Mouse (Mus musculus): ENCODE measurements at regions not wholly inside any gene's neighbourhood (a gene's known extent, or its start where the extent isn't known, plus 50 kb on each side); places are given as distances from the start of the nearest gene placed in this dataset.
A peak's percentile ranks its signal among the peaks of the same experiment; 100 is the strongest.

DNA sequence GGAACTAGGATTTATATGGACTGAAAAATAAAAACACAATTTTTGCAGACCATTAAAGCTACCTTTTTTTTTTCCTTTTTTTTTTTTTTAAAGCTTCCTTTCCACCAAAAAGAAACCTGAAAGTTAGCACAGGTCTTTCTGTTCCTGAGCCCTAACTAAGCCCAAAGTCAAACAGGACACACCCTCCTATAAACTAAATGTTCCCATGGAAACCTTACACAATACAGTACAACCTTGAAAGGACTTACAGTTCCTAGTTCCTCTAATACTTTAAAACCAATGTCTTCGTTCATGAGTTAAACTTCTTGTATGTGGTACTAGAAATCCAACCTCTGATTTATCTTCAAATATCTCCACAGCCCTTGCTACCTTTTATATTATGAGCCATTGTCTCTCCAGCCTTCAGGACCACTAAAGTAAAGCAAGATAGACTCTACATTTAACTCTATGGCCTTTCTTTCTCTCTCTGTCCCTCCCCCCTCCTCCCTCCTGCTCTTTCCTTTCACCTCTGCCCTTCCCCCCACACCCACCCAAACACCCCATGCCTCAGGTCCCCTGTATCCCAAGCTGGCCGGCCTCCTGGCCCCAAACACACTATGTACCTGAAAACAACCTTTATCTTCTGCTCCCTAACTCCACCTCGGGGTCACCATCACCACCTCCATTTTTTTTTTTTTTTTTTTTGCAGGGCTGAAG lies 103.4 kb upstream of the Jade1 start:
- DNase-seq (ENCODE audit: low spot score) (no peak), ATAC-seq (ENCODE audit: extremely low read depth, insufficient number of reproducible peaks, low FRiP score, poor library complexity, severe bottlenecking) (no peak)
- peaks cover 11% of the 10 kb centered on the region for H3K27me3 ChIP-seq (ENCODE audit: insufficient read depth, low read length)
- H3K4me3 ChIP-seq (ENCODE audit: low read depth, low read length): no peak overlapping the region
- no peak for TF ChIP-seq GATA1 (IDR thresholded peaks at IDR 0.05; ENCODE audit: borderline replicate concordance, low read length)
- no peak for TF ChIP-seq TAL1 (conservative IDR thresholded peaks at IDR 0.05; ENCODE audit: low read depth, low read length)
- TF ChIP-seq CTCF (IDR thresholded peaks at IDR 0.05; ENCODE audit: low read depth, low read length): no peak
- no peak for TF ChIP-seq POLR2AphosphoS5 (IDR thresholded peaks at IDR 0.05; ENCODE audit: insufficient replicate concordance, low read depth, low read length)
- no peak for TF ChIP-seq GATA2 (IDR thresholded peaks at IDR 0.05; ENCODE audit: borderline replicate concordance, low read depth, low read length)
- no peaks in the 10 kb centered on the region for H3K36me3 ChIP-seq (replicated peaks)
- peaks cover 4% of the 10 kb centered on the region; the same call in 1 of the 2 replicates for H3K9me3 ChIP-seq (replicated peaks)
- peaks cover 11% of the 10 kb centered on the region for H3K4me1 ChIP-seq (ENCODE audit: insufficient read depth, low read depth, low read length)

DNA sequence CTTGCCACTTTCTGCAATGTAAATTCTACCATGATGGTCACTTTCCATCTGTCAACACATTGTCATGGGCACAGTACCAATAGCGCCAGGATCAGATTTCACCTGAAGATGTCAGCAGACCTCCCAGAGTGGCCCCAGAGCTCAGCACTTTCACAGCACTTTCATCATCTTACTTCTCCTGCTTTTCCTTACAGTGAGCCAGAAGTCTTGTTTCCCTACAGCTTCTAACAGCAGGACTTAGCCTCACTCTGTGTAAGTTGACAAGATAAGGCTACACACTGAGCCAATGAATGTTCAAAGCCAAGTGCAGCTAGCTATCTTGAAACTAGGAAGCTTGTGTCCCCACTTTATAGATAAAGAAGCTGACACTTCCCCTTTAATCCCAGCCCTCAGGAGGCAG lies 104.8 kb upstream of the Jade1 start:
- ATAC-seq (ENCODE audit: extremely low read depth, insufficient number of reproducible peaks, low FRiP score, poor library complexity, severe bottlenecking) (peak; percentile 4; the same call in 1 of the 2 replicates), DNase-seq (ENCODE audit: low spot score) (no peak)
- TF ChIP-seq POLR2AphosphoS5 (IDR thresholded peaks at IDR 0.05; ENCODE audit: insufficient replicate concordance, low read depth, low read length): no peak
- no peak for TF ChIP-seq TAL1 (conservative IDR thresholded peaks at IDR 0.05; ENCODE audit: low read depth, low read length)
- no peak for TF ChIP-seq CTCF (IDR thresholded peaks at IDR 0.05; ENCODE audit: low read depth, low read length)
- no peak for TF ChIP-seq GATA2 (IDR thresholded peaks at IDR 0.05; ENCODE audit: borderline replicate concordance, low read depth, low read length)
- no peak for TF ChIP-seq GATA1 (IDR thresholded peaks at IDR 0.05; ENCODE audit: borderline replicate concordance, low read length)
- Histone ChIP-seq H3K4me3 (ENCODE audit: low read depth, low read length) (no peak overlapping the region), H3K27me3 (ENCODE audit: insufficient read depth, low read length) (peaks cover 11% of the 10 kb centered on the region), H3K36me3 (replicated peaks) (no peaks in the 10 kb centered on the region), H3K9me3 (replicated peaks) (peaks cover 4% of the 10 kb centered on the region; the same call in 1 of the 2 replicates), H3K4me1 (ENCODE audit: insufficient read depth, low read depth, low read length) (peaks cover 11% of the 10 kb centered on the region)

DNA sequence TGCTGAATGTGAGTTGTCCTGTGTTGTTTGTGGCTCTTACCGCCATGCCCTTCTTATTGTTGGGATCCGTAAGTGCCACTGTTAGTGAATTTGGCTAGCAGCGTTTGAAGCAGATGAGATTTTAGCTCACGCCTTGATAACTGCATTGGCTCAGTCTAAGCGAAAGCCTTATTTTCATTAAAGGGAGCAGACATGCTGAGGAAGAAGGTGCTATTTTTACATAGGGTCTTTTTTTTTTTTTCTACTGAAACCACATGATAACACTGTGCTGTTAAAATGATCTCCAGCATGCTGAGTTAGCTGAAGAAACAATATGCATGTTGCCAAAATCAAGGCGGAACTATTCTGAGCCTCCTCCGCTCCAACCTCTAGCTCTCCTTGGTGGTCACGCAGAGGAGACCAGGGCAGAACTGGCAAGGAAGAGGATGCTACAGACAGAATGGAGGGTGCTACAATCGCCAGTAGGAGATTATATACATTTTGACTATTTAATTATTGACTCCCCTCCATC lies 111.2 kb upstream of the Jade1 start:
- DNase-seq (ENCODE audit: low spot score) (no peak), ATAC-seq (ENCODE audit: extremely low read depth, insufficient number of reproducible peaks, low FRiP score, poor library complexity, severe bottlenecking) (no peak)
- H3K4me1 ChIP-seq (ENCODE audit: insufficient read depth, low read depth, low read length): no peaks in the 10 kb centered on the region; the same call in 1 of the 2 replicates
- TF ChIP-seq CTCF (IDR thresholded peaks at IDR 0.05; ENCODE audit: low read depth, low read length) (no peak), POLR2AphosphoS5 (IDR thresholded peaks at IDR 0.05; ENCODE audit: insufficient replicate concordance, low read depth, low read length) (no peak), GATA1 (IDR thresholded peaks at IDR 0.05; ENCODE audit: borderline replicate concordance, low read length) (no peak), GATA2 (IDR thresholded peaks at IDR 0.05; ENCODE audit: borderline replicate concordance, low read depth, low read length) (no peak), TAL1 (conservative IDR thresholded peaks at IDR 0.05; ENCODE audit: low read depth, low read length) (no peak)
- peaks cover 4% of the 10 kb centered on the region; the same call in 1 of the 2 replicates for H3K9me3 ChIP-seq (replicated peaks)
- peaks cover 15% of the 10 kb centered on the region for H3K27me3 ChIP-seq (ENCODE audit: insufficient read depth, low read length)
- H3K4me3 ChIP-seq (ENCODE audit: low read depth, low read length): no peak overlapping the region
- H3K36me3 ChIP-seq (replicated peaks): no peaks in the 10 kb centered on the region

GRCm38 (mm10) chr3:41436238-41436637 lies 119.3 kb upstream of the Jade1 start:
- TF ChIP-seq CTCF (IDR thresholded peaks at IDR 0.05; ENCODE audit: low read depth, low read length) (no peak), TAL1 (conservative IDR thresholded peaks at IDR 0.05; ENCODE audit: low read depth, low read length) (no peak)
- Histone ChIP-seq H3K4me3 (ENCODE audit: low read depth, low read length) (no peak overlapping the region), H3K36me3 (replicated peaks) (no peaks in the 10 kb centered on the region), H3K4me1 (ENCODE audit: insufficient read depth, low read depth, low read length) (peaks cover 4% of the 10 kb centered on the region; the same call in 1 of the 2 replicates), H3K9me3 (replicated peaks) (no peaks in the 10 kb centered on the region), H3K27me3 (ENCODE audit: insufficient read depth, low read length) (peaks cover 30% of the 10 kb centered on the region)
- ATAC-seq (ENCODE audit: extremely low read depth, insufficient number of reproducible peaks, low FRiP score, poor library complexity, severe bottlenecking) (no peak), DNase-seq (ENCODE audit: low spot score) (no peak)

GRCm38 (mm10) chr3:41433106-41433505 lies 122.4 kb upstream of the Jade1 start:
- H3K4me1 ChIP-seq (ENCODE audit: insufficient read depth, low read depth, low read length): peaks cover 4% of the 10 kb centered on the region; the same call in 1 of the 2 replicates
- peaks cover 24% of the 10 kb centered on the region for H3K27me3 ChIP-seq (ENCODE audit: insufficient read depth, low read length)
- no peaks in the 10 kb centered on the region for H3K36me3 ChIP-seq (replicated peaks)
- ATAC-seq (ENCODE audit: extremely low read depth, insufficient number of reproducible peaks, low FRiP score, poor library complexity, severe bottlenecking) (no peak), DNase-seq (ENCODE audit: low spot score) (no peak)
- no peaks in the 10 kb centered on the region for H3K9me3 ChIP-seq (replicated peaks)
- H3K4me3 ChIP-seq (ENCODE audit: low read depth, low read length): no peak overlapping the region
- TF ChIP-seq GATA2 (IDR thresholded peaks at IDR 0.05; ENCODE audit: borderline replicate concordance, low read depth, low read length) (no peak), POLR2AphosphoS5 (IDR thresholded peaks at IDR 0.05; ENCODE audit: insufficient replicate concordance, low read depth, low read length) (no peak)

DNA sequence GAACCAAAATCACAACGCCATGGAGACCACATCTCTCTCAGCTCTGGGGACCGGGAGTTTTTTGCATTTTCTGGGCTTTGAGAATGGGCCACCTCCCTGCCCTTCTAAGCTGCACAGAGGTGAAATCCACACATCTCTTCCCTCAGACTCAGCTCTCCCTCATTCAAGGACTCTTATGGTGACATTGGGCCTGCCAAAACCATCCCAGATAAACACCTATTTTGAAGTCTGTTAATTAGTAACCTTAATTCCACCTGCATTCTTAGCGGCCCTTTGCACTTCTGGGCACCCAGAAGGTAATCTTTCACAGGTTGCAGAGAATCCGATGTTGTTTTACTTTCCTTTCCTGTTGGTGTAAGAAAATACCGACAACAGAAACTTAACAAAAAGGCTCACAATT lies 123.2 kb upstream of the Jade1 start:
- Histone ChIP-seq H3K36me3 (replicated peaks) (no peaks in the 10 kb centered on the region), H3K27me3 (ENCODE audit: insufficient read depth, low read length) (peaks cover 24% of the 10 kb centered on the region), H3K4me3 (ENCODE audit: low read depth, low read length) (no peak overlapping the region), H3K9me3 (replicated peaks) (no peaks in the 10 kb centered on the region), H3K4me1 (ENCODE audit: insufficient read depth, low read depth, low read length) (peaks cover 4% of the 10 kb centered on the region; the same call in 1 of the 2 replicates)
- no peak for DNase-seq (ENCODE audit: low spot score)
- ATAC-seq (ENCODE audit: extremely low read depth, insufficient number of reproducible peaks, low FRiP score, poor library complexity, severe bottlenecking): no peak
- TF ChIP-seq CTCF (IDR thresholded peaks at IDR 0.05; ENCODE audit: low read depth, low read length) (no peak), POLR2AphosphoS5 (IDR thresholded peaks at IDR 0.05; ENCODE audit: insufficient replicate concordance, low read depth, low read length) (no peak), GATA1 (IDR thresholded peaks at IDR 0.05; ENCODE audit: borderline replicate concordance, low read length) (no peak), TAL1 (conservative IDR thresholded peaks at IDR 0.05; ENCODE audit: low read depth, low read length) (no peak), GATA2 (IDR thresholded peaks at IDR 0.05; ENCODE audit: borderline replicate concordance, low read depth, low read length) (no peak)
